Mouse (Mus musculus) urinary bladder, adult 18-20 months (tissue): ENCODE data around the gene Olfr311.
"Not testable (repeated sequence)": the region's sequence is repeated elsewhere in the genome, so short reads cannot be mapped to it uniquely, and the experiment has no call there.

Experiments used
- DNase-seq, 2 experiments: peaks; one replicate each; pipeline ENCODE4 v3.0.0; 2022; ENCODE audit warnings: low spot score in 2 of 2, mixed read lengths in 2 of 2

Olfr311 gene

GRCm38 (mm10) chr11:58838951-58839350, at the start of gene Olfr311:
Gene Olfr311, plus strand, starts transcription at chr11:58839251.
- not testable (repeated sequence) for DNase-seq

- no peak for DNase-seq
These were observed 49.5 kb upstream of the Olfr311 start for GRCm38 (mm10) chr11:58789532-58789931.

GRCm38 (mm10) chr11:58790053-58790452, 49.0 kb upstream of the Olfr311 start:
- no peak for DNase-seq

- no peak for DNase-seq
These were observed 48.4 kb upstream of the Olfr311 start for GRCm38 (mm10) chr11:58790646-58791045.

- no peak for DNase-seq
These were observed 43.2 kb upstream of the Olfr311 start for GRCm38 (mm10) chr11:58795856-58796255.

- DNase-seq = no peak
These were observed 42.2 kb upstream of the Olfr311 start for GRCm38 (mm10) chr11:58796850-58797249.

- DNase-seq = no peak
These were observed 39.3 kb upstream of the Olfr311 start for GRCm38 (mm10) chr11:58799747-58800146.

- DNase-seq = no peak
These were observed 37.4 kb upstream of the Olfr311 start, which contains the start of gene Fam183b for GRCm38 (mm10) chr11:58801558-58802228. Gene Fam183b, minus strand, starts transcription at chr11:58801960.

GRCm38 (mm10) chr11:58803871-58804270, 35.2 kb upstream of the Olfr311 start:
- no peak for DNase-seq

- no peak for DNase-seq
These were observed 34.7 kb upstream of the Olfr311 start for GRCm38 (mm10) chr11:58804393-58804792.

- DNase-seq = no peak
These were observed 27.1 kb upstream of the Olfr311 start for GRCm38 (mm10) chr11:58812001-58812400.

- not testable (repeated sequence) for DNase-seq
These were observed 24.4 kb upstream of the Olfr311 start, which contains the start of gene Olfr313 for GRCm38 (mm10) chr11:58814700-58815099. Gene Olfr313, plus strand, starts transcription at chr11:58815000.

GRCm38 (mm10) chr11:58815676-58816075, 23.4 kb upstream of the Olfr311 start:
- no peak for DNase-seq

GRCm38 (mm10) chr11:58828937-58829336, 10.1 kb upstream of the Olfr311 start, which contains the start of gene Olfr312:
Gene Olfr312, plus strand, starts transcription at chr11:58829237.
- DNase-seq = not testable (repeated sequence)

GRCm38 (mm10) chr11:58829764-58830163, 9.3 kb upstream of the Olfr311 start:
- DNase-seq = no peak

GRCm38 (mm10) chr11:58832541-58832940, 6.5 kb upstream of the Olfr311 start:
- DNase-seq = not testable (repeated sequence)

- DNase-seq = peak; percentile 52 to 84
These were observed 7.9 kb downstream of the Olfr311 start, which contains the start of gene Gm12258 for GRCm38 (mm10) chr11:58846919-58847461. Gene Gm12258, plus strand, starts transcription at chr11:58847158.

GRCm38 (mm10) chr11:58847636-58848035, 8.6 kb downstream of the Olfr311 start:
- no peak for DNase-seq

- DNase-seq = no peak
These were observed 10.7 kb downstream of the Olfr311 start for GRCm38 (mm10) chr11:58849731-58850130.

GRCm38 (mm10) chr11:58860744-58861143, 21.7 kb downstream of the Olfr311 start:
- no peak for DNase-seq

GRCm38 (mm10) chr11:58867039-58867953, 28.2 kb downstream of the Olfr311 start, which contains the start of gene 2810021J22Rik:
Gene 2810021J22Rik, plus strand, starts transcription at chr11:58867216.
- peak; percentile 76 to 78 for DNase-seq

- DNase-seq = no peak
These were observed 28.9 kb downstream of the Olfr311 start for GRCm38 (mm10) chr11:58867954-58868330.
